Mouse (Mus musculus): ENCODE results near the gene Vasp. TPM values are rescaled to one million over a fixed set of nuclear protein-coding genes. Genes with fewer than 3 reads are reported as not detected.

Gene Vasp
- polyA plus RNA-seq, 1 experiment from 2014 or later, result 66.4 TPM

GRCm38 (mm10) chr7:19230041-19230580, 41.5 kb downstream of the Vasp start:
- Histone ChIP-seq H3K9me3 (no peaks in the 10 kb centered on the region), H3K27me3 (no peaks in the 10 kb centered on the region), H3K4me1 (replicated peaks) (peaks cover 15% of the 10 kb centered on the region), H3K9ac (replicated peaks) (0 out of 2 replicates have a peak overlapping the region, but pooled peaks have one; percentile 5), H3K36me3 (peaks cover 34% of the 10 kb centered on the region), H3K4me2 (peak overlapping the region; percentile 0; the same call in 1 of the 2 replicates), H3K27ac (no peak overlapping the region), H3K4me3 (replicated peaks) (no peak overlapping the region)
- WGBS, result 93% methylated on average over 2 of the region's 2 CpGs
- no peak for ATAC-seq (ENCODE audit: insufficient number of reproducible peaks, insufficient read depth, low FRiP score, low TSS enrichment, low read depth)

- H3K4me1 ChIP-seq (replicated peaks), result peaks cover 15% of the 10 kb centered on the region
- 50% methylated on average over 5 of the region's 5 CpGs for WGBS
- H3K4me2 ChIP-seq, result peak overlapping the region; percentile 84
- H3K27me3 ChIP-seq, result no peaks in the 10 kb centered on the region
- no peak for ATAC-seq (ENCODE audit: insufficient number of reproducible peaks, insufficient read depth, low FRiP score, low TSS enrichment, low read depth)
- peak overlapping the region; percentile 73 for H3K9ac ChIP-seq (replicated peaks)
- peak overlapping the region; percentile 64 for H3K4me3 ChIP-seq (replicated peaks)
- H3K9me3 ChIP-seq, result no peaks in the 10 kb centered on the region
- H3K36me3 ChIP-seq, result peaks cover 39% of the 10 kb centered on the region
- no peak overlapping the region; the same call in 1 of the 2 replicates for H3K27ac ChIP-seq
Measured at GRCm38 (mm10) chr7:19229404-19229803, 42.2 kb downstream of the Vasp start.

- H3K36me3 ChIP-seq, result peaks cover 42% of the 10 kb centered on the region
- peak overlapping the region; percentile 73 for H3K9ac ChIP-seq (replicated peaks)
- peak overlapping the region; percentile 64 for H3K4me3 ChIP-seq (replicated peaks)
- no peak for ATAC-seq (ENCODE audit: insufficient number of reproducible peaks, insufficient read depth, low FRiP score, low TSS enrichment, low read depth)
- no peaks in the 10 kb centered on the region for H3K27me3 ChIP-seq
- H3K9me3 ChIP-seq, result no peaks in the 10 kb centered on the region
- peak overlapping the region; percentile 84 for H3K4me2 ChIP-seq
- under 1% methylated on average over 14 of the region's 14 CpGs for WGBS
- H3K27ac ChIP-seq, result peak overlapping the region; percentile 98
- H3K4me1 ChIP-seq (replicated peaks), result peaks cover 15% of the 10 kb centered on the region
Measured at GRCm38 (mm10) chr7:19228793-19229148, 42.8 kb downstream of the Vasp start.

GRCm38 (mm10) chr7:19227883-19228792, 43.5 kb downstream of the Vasp start, which contains the start of gene Opa3:
Gene Opa3, plus strand, starts transcription at chr7:19228334.
- H3K36me3 ChIP-seq, result peaks cover 45% of the 10 kb centered on the region
- H3K4me1 ChIP-seq (replicated peaks), result peaks cover 15% of the 10 kb centered on the region
- H3K4me2 ChIP-seq, result peak within 1 kb of the TSS; percentile 84
- peak within 1 kb of the TSS; percentile 98 for H3K27ac ChIP-seq
- ATAC-seq (ENCODE audit: insufficient number of reproducible peaks, insufficient read depth, low FRiP score, low TSS enrichment, low read depth), result peak; percentile 96
- WGBS, result under 1% methylated on average over 91 of the region's 91 CpGs
- no peaks in the 10 kb centered on the region for H3K9me3 ChIP-seq
- H3K4me3 ChIP-seq (replicated peaks), result peak within 1 kb of the TSS; percentile 64
- H3K9ac ChIP-seq (replicated peaks), result peak within 1 kb of the TSS; percentile 73
- H3K27me3 ChIP-seq, result no peaks in the 10 kb centered on the region

- 19% methylated on average over 20 of the region's 20 CpGs for WGBS
- H3K9me3 ChIP-seq, result no peaks in the 10 kb centered on the region
- peaks cover 48% of the 10 kb centered on the region for H3K36me3 ChIP-seq
- peaks cover 15% of the 10 kb centered on the region for H3K4me1 ChIP-seq (replicated peaks)
- peak overlapping the region; percentile 92 for H3K27ac ChIP-seq
- H3K27me3 ChIP-seq, result no peaks in the 10 kb centered on the region
- peak overlapping the region; percentile 67 for H3K9ac ChIP-seq (replicated peaks)
- peak overlapping the region; percentile 84 for H3K4me2 ChIP-seq
- ATAC-seq (ENCODE audit: insufficient number of reproducible peaks, insufficient read depth, low FRiP score, low TSS enrichment, low read depth), result peak; percentile 43
- H3K4me3 ChIP-seq (replicated peaks), result peak overlapping the region; percentile 64
Measured at GRCm38 (mm10) chr7:19226817-19227797, 44.5 kb downstream of the Vasp start.

- Histone ChIP-seq H3K4me1 (replicated peaks) (peaks cover 15% of the 10 kb centered on the region), H3K27me3 (no peaks in the 10 kb centered on the region), H3K36me3 (peaks cover 41% of the 10 kb centered on the region), H3K27ac (no peak overlapping the region), H3K4me3 (replicated peaks) (no peak overlapping the region), H3K9ac (replicated peaks) (no peak overlapping the region), H3K9me3 (no peaks in the 10 kb centered on the region), H3K4me2 (no peak overlapping the region)
- 91% methylated on average over 4 of the region's 4 CpGs for WGBS
- no peak for ATAC-seq (ENCODE audit: insufficient number of reproducible peaks, insufficient read depth, low FRiP score, low TSS enrichment, low read depth)
Measured at GRCm38 (mm10) chr7:19224933-19225332, 46.7 kb downstream of the Vasp start.

- Histone ChIP-seq H3K4me1 (replicated peaks) (peaks cover 17% of the 10 kb centered on the region), H3K4me3 (replicated peaks) (no peak overlapping the region), H3K27me3 (no peaks in the 10 kb centered on the region), H3K9me3 (no peaks in the 10 kb centered on the region), H3K9ac (replicated peaks) (no peak overlapping the region), H3K36me3 (peaks cover 41% of the 10 kb centered on the region), H3K4me2 (no peak overlapping the region), H3K27ac (no peak overlapping the region)
- no peak for ATAC-seq (ENCODE audit: insufficient number of reproducible peaks, insufficient read depth, low FRiP score, low TSS enrichment, low read depth)
- WGBS, result 93% methylated on average over 14 of the region's 14 CpGs
Measured at GRCm38 (mm10) chr7:19222875-19223274, 48.7 kb downstream of the Vasp start.

- no peak overlapping the region for H3K4me3 ChIP-seq (replicated peaks)
- no peak overlapping the region for H3K4me2 ChIP-seq
- H3K36me3 ChIP-seq, result peaks cover 41% of the 10 kb centered on the region
- no peaks in the 10 kb centered on the region for H3K9me3 ChIP-seq
- H3K27ac ChIP-seq, result no peak overlapping the region
- WGBS, result 95% methylated on average over 16 of the region's 16 CpGs
- no peaks in the 10 kb centered on the region for H3K27me3 ChIP-seq
- H3K4me1 ChIP-seq (replicated peaks), result peaks cover 20% of the 10 kb centered on the region
- H3K9ac ChIP-seq (replicated peaks), result no peak overlapping the region
- ATAC-seq (ENCODE audit: insufficient number of reproducible peaks, insufficient read depth, low FRiP score, low TSS enrichment, low read depth), result no peak
Measured at GRCm38 (mm10) chr7:19222189-19222588, 49.4 kb downstream of the Vasp start.

- 66% methylated on average over 3 of the region's 3 CpGs for WGBS
- ATAC-seq (ENCODE audit: insufficient number of reproducible peaks, insufficient read depth, low FRiP score, low TSS enrichment, low read depth), result no peak
- peaks cover 33% of the 10 kb centered on the region for H3K4me1 ChIP-seq (replicated peaks)
- H3K9ac ChIP-seq (replicated peaks), result no peak overlapping the region
- H3K27ac ChIP-seq, result no peak overlapping the region
- H3K36me3 ChIP-seq, result peaks cover 31% of the 10 kb centered on the region
- no peak overlapping the region for H3K4me3 ChIP-seq (replicated peaks)
- no peak overlapping the region for H3K4me2 ChIP-seq
- H3K9me3 ChIP-seq, result no peaks in the 10 kb centered on the region
- H3K27me3 ChIP-seq, result no peaks in the 10 kb centered on the region
Measured at GRCm38 (mm10) chr7:19220061-19220460, 51.6 kb downstream of the Vasp start.

- Histone ChIP-seq H3K9ac (replicated peaks) (no peak overlapping the region), H3K27me3 (no peaks in the 10 kb centered on the region), H3K9me3 (no peaks in the 10 kb centered on the region), H3K27ac (peak overlapping the region; percentile 70), H3K36me3 (peaks cover 14% of the 10 kb centered on the region), H3K4me2 (peak overlapping the region; percentile 30), H3K4me1 (replicated peaks) (peaks cover 53% of the 10 kb centered on the region), H3K4me3 (replicated peaks) (no peak overlapping the region)
- WGBS, result 7% methylated on average over 3 of the region's 3 CpGs
- ATAC-seq (ENCODE audit: insufficient number of reproducible peaks, insufficient read depth, low FRiP score, low TSS enrichment, low read depth), result no peak
Measured at GRCm38 (mm10) chr7:19217944-19218343, 53.7 kb downstream of the Vasp start.
